Mouse (Mus musculus): ENCODE results near the gene Pacsin2.

- TF ChIP-seq CTCF (IDR thresholded peaks at IDR 0.05; ENCODE audit: low read depth, low read length) (no peak), POLR2A (IDR thresholded peaks at IDR 0.05; ENCODE audit: insufficient read depth, low read length) (no peak), EP300 (IDR thresholded peaks at IDR 0.05; ENCODE audit: insufficient read depth, low read depth, low read length) (no peak)
Measured at GRCm38 (mm10) chr15:83430419-83430818, 34.0 kb downstream of the Pacsin2 start.
